Mouse (Mus musculus) T-helper 1 cell (primary cell): ENCODE results near the gene Rpe65.

Experiments used
- in situ Hi-C: fragments of 300-600 bp; cut with MboI, MseI; formaldehyde crosslinking; loops from one replicate; pipeline ENCODE4 v1.15.1; 2025; ENCODE audit warnings: high pct_unique_total_duplicates

Gene Rpe65

DNA sequence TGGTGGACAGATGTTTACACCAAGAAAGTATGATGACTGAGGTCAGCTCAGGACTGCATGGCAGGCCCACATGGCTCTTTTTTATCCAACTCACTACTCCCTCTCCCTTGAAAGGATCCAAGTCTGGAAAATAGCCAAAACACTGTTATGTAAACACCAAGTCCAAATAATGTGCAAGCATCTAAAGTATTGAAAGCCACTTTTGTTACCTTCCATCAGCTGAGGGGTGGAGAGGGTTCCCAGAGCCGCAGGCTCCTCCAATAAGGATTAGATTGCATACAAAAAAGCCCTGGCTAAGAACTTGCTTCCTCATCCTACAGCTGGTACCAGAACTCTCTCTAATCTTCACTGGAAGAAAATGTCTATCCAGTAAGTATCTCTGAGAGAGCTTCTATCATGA lies at the start of gene Rpe65:
Gene Rpe65 (plus strand): TSS at position 301 of the 400 bp plus-strand sequence.
- in situ Hi-C loops = no loop called here

DNA sequence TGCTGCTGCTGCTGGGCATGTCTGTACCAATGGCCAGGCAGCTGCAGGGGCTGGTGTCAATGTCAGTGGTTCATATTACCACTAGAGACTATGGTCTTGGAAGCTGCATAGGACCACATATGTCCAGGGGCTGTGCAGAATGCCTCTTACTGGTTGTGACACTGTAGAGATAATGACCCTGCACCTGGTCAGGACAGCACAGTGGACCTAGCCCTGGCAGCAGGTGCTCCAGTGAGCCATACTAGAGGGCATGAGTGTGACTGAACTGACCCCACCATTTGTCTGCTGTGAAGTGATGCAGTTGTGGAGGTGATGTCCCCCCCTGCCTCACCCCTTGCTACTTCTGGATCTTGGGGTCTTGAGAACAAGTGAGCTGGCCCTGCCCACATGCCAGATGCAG lies 48.8 kb upstream of the Rpe65 start:
- in situ Hi-C loops = no loop called here

DNA sequence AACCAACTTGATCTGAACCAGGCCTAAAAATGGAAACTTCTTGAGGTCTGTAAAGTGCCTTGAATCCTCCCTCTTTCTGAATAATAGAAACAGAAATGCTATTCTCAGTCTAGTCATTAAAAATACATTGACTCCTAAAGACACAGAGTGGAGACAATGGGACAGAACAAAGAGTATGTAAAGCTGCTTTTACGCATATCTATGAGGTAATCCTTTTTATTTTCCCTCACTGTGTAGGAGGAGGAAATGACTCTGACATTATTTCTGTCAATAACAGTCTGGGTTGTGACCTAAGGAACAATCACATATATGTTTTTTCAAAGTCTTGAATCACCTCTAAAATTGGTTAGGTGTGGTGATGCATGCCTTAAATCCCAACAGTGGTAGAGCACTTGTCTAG lies 16.0 kb downstream of the Rpe65 start:
- in situ Hi-C loops = no loop called here

DNA sequence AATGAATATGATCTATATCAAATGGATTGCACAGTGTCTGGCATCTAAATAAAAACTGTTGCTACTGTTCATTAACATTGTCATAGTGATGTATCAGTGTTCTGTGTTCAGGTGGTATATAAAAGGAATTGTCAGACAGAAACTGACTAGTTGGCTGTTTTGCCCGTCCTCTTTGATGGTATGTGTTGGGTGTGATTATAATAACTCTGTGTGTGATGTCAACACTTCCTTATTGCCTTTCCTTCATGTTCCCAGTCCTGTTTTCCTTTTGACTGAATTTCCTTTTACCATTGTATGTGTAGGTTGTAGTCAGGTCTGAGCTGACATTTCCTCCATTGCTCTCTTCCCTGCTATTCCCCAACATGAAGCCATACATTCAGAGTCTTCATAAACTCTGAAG lies 22.1 kb downstream of the Rpe65 start:
- in situ Hi-C loops = no loop called here

DNA sequence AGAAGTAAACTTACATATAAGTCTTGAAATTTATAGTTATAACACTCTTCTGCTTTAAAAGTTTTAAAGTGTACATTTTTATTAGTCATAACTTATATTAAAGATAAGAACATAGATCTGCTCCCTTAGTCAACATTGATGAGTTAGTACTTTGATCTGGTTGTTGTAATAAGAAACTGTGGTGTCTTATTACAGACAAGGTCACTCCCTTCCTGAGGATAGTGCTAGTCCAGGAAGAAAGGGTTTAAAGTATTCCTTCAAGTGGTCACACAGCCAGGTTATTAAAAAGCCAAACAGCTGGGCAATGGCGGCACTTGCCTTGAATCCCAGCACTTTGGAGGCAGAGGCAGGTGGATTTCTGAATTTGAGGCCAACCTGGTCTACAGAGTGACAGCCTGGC lies 25.0 kb downstream of the Rpe65 start:
- in situ Hi-C loops = no loop called here

DNA sequence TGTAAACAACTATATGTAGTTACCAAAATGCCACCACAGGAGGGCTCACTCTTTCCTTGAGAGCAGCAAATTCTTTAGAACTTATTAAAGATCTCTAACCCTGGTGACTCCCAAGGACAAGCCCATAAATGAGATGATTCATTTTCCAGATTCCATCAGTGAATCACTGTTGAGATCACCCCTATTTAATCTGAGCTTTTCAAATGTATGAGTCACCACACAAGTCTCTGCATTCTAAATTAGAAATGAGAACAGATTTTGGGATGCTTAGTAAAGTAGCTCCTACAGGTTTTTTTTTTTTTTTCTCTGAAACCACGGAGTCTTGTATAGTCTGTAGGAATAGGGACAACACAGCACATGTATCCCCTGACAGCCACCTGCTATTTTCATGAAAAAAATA lies 61.8 kb downstream of the Rpe65 start:
- in situ Hi-C loops = no loop called here

DNA sequence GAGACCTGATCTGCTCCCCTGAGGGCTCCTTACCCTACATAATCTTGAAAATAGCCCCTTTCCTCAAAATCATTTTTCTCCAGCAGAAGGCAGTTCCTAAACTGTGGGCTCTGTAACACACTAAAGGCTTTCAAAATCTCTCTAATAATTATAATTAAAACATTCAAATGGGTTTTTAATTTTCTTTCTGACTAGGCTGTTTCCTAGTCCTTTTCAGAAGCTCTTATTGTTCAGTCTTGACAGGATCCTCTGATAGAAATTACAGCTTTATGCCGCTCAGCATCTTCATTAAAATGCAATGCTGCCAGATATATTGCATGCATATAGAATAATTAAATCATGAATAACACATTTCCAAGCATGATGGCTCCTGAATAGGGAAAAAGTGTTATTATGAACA lies 64.4 kb downstream of the Rpe65 start:
- in situ Hi-C loops = no loop called here
